In the genomic region with DNA sequence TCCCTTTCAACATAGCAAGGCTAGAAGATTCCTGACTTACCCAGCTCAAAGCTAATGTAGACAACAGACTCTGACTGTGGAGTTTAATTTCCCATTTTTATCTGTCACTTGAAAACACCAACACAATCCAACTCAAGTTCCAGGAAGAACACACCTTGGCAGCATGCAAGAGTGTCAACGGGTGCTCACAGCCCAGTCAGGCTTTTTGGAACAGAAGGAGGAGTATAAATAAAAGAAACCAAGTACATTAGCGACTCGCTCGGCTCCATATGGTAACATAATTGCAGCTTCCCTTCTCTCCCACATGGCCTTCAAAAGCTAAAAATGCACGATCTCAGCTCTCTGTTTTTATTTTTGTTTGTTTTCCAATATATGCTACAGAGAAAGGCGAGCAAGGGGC, we compare ENCODE assay signal across 17 mouse cellular contexts.
DNase-seq lines count a peak whose midpoint lies in the region; ATAC-seq and TF ChIP-seq lines count a peak whose summit lies in the region.
"Had no signal": no experiment of that assay in that cellular context is flagged by ENCODE, and none has a peak within 500 bp of the region (broad histone marks: within the 10 kb centered on the region; RNA-seq: fewer than 3 reads in every experiment).

No protein-coding gene starts in this region.

- H3K4me2 ChIP-seq in forebrain, embryonic 15.5 days (replicated peaks): no peak overlapping the region
- H3K4me2 ChIP-seq in forebrain, embryonic 11.5 days (ENCODE audit: low read depth, low read length, severe bottlenecking): no peak overlapping the region
- H3K4me2 ChIP-seq: heart, embryonic 15.5 days; liver, embryonic 12.5 days; midbrain, embryonic 15.5 days; stomach, embryonic 15.5 days had no signal

- H3K4me3 ChIP-seq in forebrain, embryonic 15.5 days: no peak overlapping the region
- H3K4me3 ChIP-seq in forebrain, embryonic 11.5 days (ENCODE audit: low read depth, low read length): no peak overlapping the region
- H3K4me3 ChIP-seq: gastrocnemius, adult 2 months; heart, embryonic 15.5 days; hindbrain, embryonic 10.5 days; limb, embryonic 10.5 days; liver, embryonic 12.5 days; midbrain, embryonic 15.5 days; stomach, embryonic 15.5 days had no signal

- H3K9ac ChIP-seq in forebrain, embryonic 15.5 days (replicated peaks): no peak overlapping the region
- H3K9ac ChIP-seq in forebrain, embryonic 11.5 days (ENCODE audit: low read length): no peak overlapping the region
- H3K9ac ChIP-seq: heart, embryonic 15.5 days; liver, embryonic 12.5 days; midbrain, embryonic 15.5 days; stomach, embryonic 15.5 days had no signal

- no peaks in the 10 kb centered on the region for H3K9me3 ChIP-seq in forebrain, embryonic 15.5 days
- H3K9me3 ChIP-seq in forebrain, embryonic 11.5 days (ENCODE audit: control insufficient read depth, low read length): no peaks in the 10 kb centered on the region
- H3K9me3 ChIP-seq: heart, embryonic 15.5 days; hindbrain, embryonic 10.5 days; limb, embryonic 10.5 days; liver, embryonic 12.5 days; midbrain, embryonic 15.5 days; stomach, embryonic 15.5 days had no signal

- no peak for DNase-seq in forebrain, embryonic 11.5 days (ENCODE audit: low spot score)
- peak; percentile 76 for DNase-seq in brain, embryonic 14.5 days (ENCODE audit: low read depth)
- peak; percentile 30 to 49 for DNase-seq in cerebellum, postnatal 25 days
- DNase-seq in right cerebral cortex, adult 2 months (ENCODE audit: low spot score in 2 of 2): peak; percentile 34 to 38
- DNase-seq in heart, adult 9 months (ENCODE audit: low spot score in 2 of 2): no peak
- DNase-seq in adrenal gland, adult (ENCODE audit: inconsistent age in 2 of 2, low spot score in 1 of 2): no peak
- DNase-seq: adrenal gland, adult 8-10 months; gastrocnemius, adult 2 months; heart, adult 11 months; kidney, adult 9 months had no signal

- TF ChIP-seq POLR2A in brain, embryonic 14.5 days (IDR thresholded peaks at IDR 0.05; ENCODE audit: borderline replicate concordance, extremely low read depth, insufficient read depth, insufficient read length, poor library complexity, severe bottlenecking): no peak

- no peaks in the 10 kb centered on the region for H3K36me3 ChIP-seq in forebrain, embryonic 15.5 days
- H3K36me3 ChIP-seq in forebrain, embryonic 11.5 days (ENCODE audit: control insufficient read depth, insufficient read depth, low read length): no peaks in the 10 kb centered on the region
- H3K36me3 ChIP-seq: heart, embryonic 15.5 days; hindbrain, embryonic 10.5 days; limb, embryonic 10.5 days; liver, embryonic 12.5 days; midbrain, embryonic 15.5 days; stomach, embryonic 15.5 days had no signal

- ATAC-seq in forebrain, embryonic 15.5 days (replicated peaks): peak; percentile 77
- no peak for ATAC-seq in forebrain, embryonic 11.5 days (replicated peaks; ENCODE audit: low FRiP score)
- ATAC-seq: liver, embryonic 12.5 days; midbrain, embryonic 15.5 days had no signal

- no peak for TF ChIP-seq CTCF in brain, embryonic 14.5 days (IDR thresholded peaks at IDR 0.05; ENCODE audit: borderline replicate concordance, extremely low read depth, insufficient read depth, insufficient read length)

- H3K27me3 ChIP-seq in forebrain, embryonic 15.5 days: no peaks in the 10 kb centered on the region
- H3K27me3 ChIP-seq in forebrain, embryonic 11.5 days (ENCODE audit: control insufficient read depth, insufficient read depth, low read length): no peaks in the 10 kb centered on the region
- H3K27me3 ChIP-seq: heart, embryonic 15.5 days; liver, embryonic 12.5 days; midbrain, embryonic 15.5 days; stomach, embryonic 15.5 days had no signal

- 45% methylated on average over 6 of the region's 6 CpGs for WGBS in forebrain, embryonic 15.5 days
- WGBS in forebrain, embryonic 11.5 days: 86% methylated on average over 6 of the region's 6 CpGs

- peak overlapping the region; percentile 72 for H3K27ac ChIP-seq in forebrain, embryonic 15.5 days (replicated peaks)
- H3K27ac ChIP-seq in forebrain, embryonic 11.5 days (ENCODE audit: low read depth, low read length): no peak overlapping the region
- H3K27ac ChIP-seq: gastrocnemius, adult 2 months; heart, embryonic 15.5 days; hindbrain, embryonic 10.5 days; limb, embryonic 10.5 days; liver, embryonic 12.5 days; midbrain, embryonic 15.5 days; stomach, embryonic 15.5 days had no signal

- peaks cover 23% of the 10 kb centered on the region for H3K4me1 ChIP-seq in forebrain, embryonic 15.5 days
- H3K4me1 ChIP-seq in forebrain, embryonic 11.5 days (replicated peaks; ENCODE audit: control insufficient read depth, insufficient read depth, low read length): no peaks in the 10 kb centered on the region
- H3K4me1 ChIP-seq: heart, embryonic 15.5 days; hindbrain, embryonic 10.5 days; limb, embryonic 10.5 days; liver, embryonic 12.5 days; midbrain, embryonic 15.5 days; stomach, embryonic 15.5 days had no signal

Comparison
In these comparisons a context has a peak if more than half of its experiments do, and no peak if none do; other contexts are left out.
1. DNase-seq: peak in brain, embryonic 14.5 days (single experiment), cerebellum, postnatal 25 days (2 of 2) and right cerebral cortex, adult 2 months (2 of 2); none in forebrain, embryonic 11.5 days (single experiment), heart, adult 9 months (0 of 2) and adrenal gland, adult (0 of 2).